Comparison of ENCODE assay signal across 8 mouse cellular contexts in genomic region chr6:134189575-134190132, GRCm38 (mm10).
DNase-seq lines count a peak whose midpoint lies in the region; ATAC-seq and TF ChIP-seq lines count a peak whose summit lies in the region.

No protein-coding gene starts in this region.

- H3K36me3 ChIP-seq in small intestine, adult 2 months (ENCODE audit: control insufficient read depth, insufficient read depth, low read length) = no peaks in the 10 kb centered on the region

- TF ChIP-seq POLR2A in bone marrow, adult 2 months (IDR thresholded peaks at IDR 0.05; ENCODE audit: borderline replicate concordance, control insufficient read depth, low read depth, low read length) = no peak
- no peak for TF ChIP-seq POLR2A in small intestine, adult 2 months (IDR thresholded peaks at IDR 0.05; ENCODE audit: low read depth, low read length)

- no peak overlapping the region for H3K4me3 ChIP-seq in bone marrow, adult 2 months (replicated peaks; ENCODE audit: control insufficient read depth, low read depth, low read length)
- H3K4me3 ChIP-seq in small intestine, adult 2 months (ENCODE audit: low read depth, low read length) = no peak overlapping the region

- ATAC-seq in cerebellum, adult (ENCODE audit: insufficient number of reproducible peaks, low FRiP score, low TSS enrichment) = 0 out of 2 replicates have a peak, but pooled peaks have one; percentile 26

- H3K4me1 ChIP-seq in bone marrow, adult 2 months (ENCODE audit: control insufficient read depth, insufficient read depth, low read length) = peaks cover 15% of the 10 kb centered on the region
- H3K4me1 ChIP-seq in small intestine, adult 2 months (ENCODE audit: control insufficient read depth, insufficient read depth, insufficient read length, low read length) = peaks cover 17% of the 10 kb centered on the region

- peak overlapping the region; percentile 79 for H3K27ac ChIP-seq in bone marrow, adult 2 months (ENCODE audit: control insufficient read depth, insufficient read depth, low read depth, low read length, poor library complexity)
- H3K27ac ChIP-seq in small intestine, adult 2 months (ENCODE audit: insufficient read depth, low read depth, low read length) = peak overlapping the region; percentile 51

- no peak for DNase-seq in cerebellum, postnatal 36 days
- peak; percentile 61 for DNase-seq in heart, adult 8-10 months (ENCODE audit: low spot score)
- peak; percentile 18 for DNase-seq in kidney, adult 18-20 months
- peak; percentile 74 for DNase-seq in lung, postnatal 10 days
- no peak for DNase-seq in right cerebral cortex, postnatal 36 days (ENCODE audit: low spot score in 2 of 2)

- no peak for TF ChIP-seq CTCF in bone marrow, adult 2 months (IDR thresholded peaks at IDR 0.05; ENCODE audit: control insufficient read depth, insufficient read depth, low read length)
- no peak for TF ChIP-seq CTCF in small intestine, adult 2 months (IDR thresholded peaks at IDR 0.05; ENCODE audit: extremely low read depth, insufficient read length, insufficient replicate concordance, low read depth, low read length)

- 8% methylated on average over 7 of the region's 7 CpGs for WGBS in bone marrow, adult 2 months
- WGBS in small intestine, adult 2 months = 19% methylated on average over 7 of the region's 7 CpGs

- no peaks in the 10 kb centered on the region for H3K27me3 ChIP-seq in small intestine, adult 2 months (ENCODE audit: control insufficient read depth, insufficient read depth, low read length)

Comparison
In these comparisons a context has a peak if more than half of its experiments do, and no peak if none do; other contexts are left out.
1. DNase-seq: peak in heart, adult 8-10 months (single experiment), kidney, adult 18-20 months (single experiment) and lung, postnatal 10 days (single experiment); none in cerebellum, postnatal 36 days (0 of 2) and right cerebral cortex, postnatal 36 days (0 of 2).